Mouse (Mus musculus): ENCODE results near the gene Gm4340. TPM values are rescaled to one million over a fixed set of nuclear protein-coding genes. Genes with fewer than 3 reads are reported as not detected.
"Not testable (repeated sequence)": the region's sequence is repeated elsewhere in the genome, so short reads cannot be mapped to it uniquely, and the experiment has no call there.

Gene Gm4340
- not detected for polyA plus RNA-seq (2017; shearing (Covaris generic))

- ATAC-seq = not testable (repeated sequence)
Measured at GRCm38 (mm10) chr10:104193742-104194141, at the start of gene Gm4340. Gene Gm4340, plus strand, starts transcription at chr10:104194042.

- ATAC-seq = not testable (repeated sequence)
Measured at GRCm38 (mm10) chr10:104151197-104151596, 42.6 kb upstream of the Gm4340 start, which contains the start of gene Gm6763. Gene Gm6763, plus strand, starts transcription at chr10:104151497.

GRCm38 (mm10) chr10:104159706-104160105 is 34.1 kb upstream of the Gm4340 start, which contains the start of gene Gm8764:
Gene Gm8764, plus strand, starts transcription at chr10:104160006.
- ATAC-seq = not testable (repeated sequence)

- not testable (repeated sequence) for ATAC-seq
Measured at GRCm38 (mm10) chr10:104168215-104168614, 25.6 kb upstream of the Gm4340 start, which contains the start of gene Gm21304. Gene Gm21304, plus strand, starts transcription at chr10:104168515.

- not testable (repeated sequence) for ATAC-seq
Measured at GRCm38 (mm10) chr10:104176724-104177123, 17.1 kb upstream of the Gm4340 start, which contains the start of gene Gm21312. Gene Gm21312, plus strand, starts transcription at chr10:104177024.

GRCm38 (mm10) chr10:104185233-104185632 is 8.6 kb upstream of the Gm4340 start, which contains the start of gene Gm20765:
Gene Gm20765, plus strand, starts transcription at chr10:104185533.
- ATAC-seq = not testable (repeated sequence)

GRCm38 (mm10) chr10:104209655-104210054 is 15.8 kb downstream of the Gm4340 start:
- ATAC-seq = no peak

GRCm38 (mm10) chr10:104210268-104210990 is 16.6 kb downstream of the Gm4340 start:
- ATAC-seq = no peak

- ATAC-seq = no peak
Measured at GRCm38 (mm10) chr10:104214527-104214926, 20.7 kb downstream of the Gm4340 start.

GRCm38 (mm10) chr10:104220303-104221021 is 26.6 kb downstream of the Gm4340 start:
- no peak for ATAC-seq

Other genes starting within 250 kb of the Gm4340 start
- gene Gm21293, start 51.1 kb upstream of the Gm4340 start, polyA plus RNA-seq (2017; shearing (Covaris generic)) = not detected
- gene Gm6763, start 42.5 kb upstream of the Gm4340 start, polyA plus RNA-seq (2017; shearing (Covaris generic)) = not detected
- gene Gm8764, start 34.0 kb upstream of the Gm4340 start, polyA plus RNA-seq (2017; shearing (Covaris generic)) = not detected
- not detected for gene Gm21304, start 25.5 kb upstream of the Gm4340 start, polyA plus RNA-seq (2017; shearing (Covaris generic))
- gene Gm21312, start 17.0 kb upstream of the Gm4340 start, polyA plus RNA-seq (2017; shearing (Covaris generic)) = not detected
- gene Gm20765, start 8.5 kb upstream of the Gm4340 start, polyA plus RNA-seq (2017; shearing (Covaris generic)) = not detected